Mouse (Mus musculus) testis, postnatal 10 days (tissue): ENCODE measurements around the gene Actrt2.

Experiments
- DNase-seq: peaks from one replicate; pipeline ENCODE4 v3.0.0; 2021; ENCODE audit warnings: low spot score

Gene Actrt2

DNA sequence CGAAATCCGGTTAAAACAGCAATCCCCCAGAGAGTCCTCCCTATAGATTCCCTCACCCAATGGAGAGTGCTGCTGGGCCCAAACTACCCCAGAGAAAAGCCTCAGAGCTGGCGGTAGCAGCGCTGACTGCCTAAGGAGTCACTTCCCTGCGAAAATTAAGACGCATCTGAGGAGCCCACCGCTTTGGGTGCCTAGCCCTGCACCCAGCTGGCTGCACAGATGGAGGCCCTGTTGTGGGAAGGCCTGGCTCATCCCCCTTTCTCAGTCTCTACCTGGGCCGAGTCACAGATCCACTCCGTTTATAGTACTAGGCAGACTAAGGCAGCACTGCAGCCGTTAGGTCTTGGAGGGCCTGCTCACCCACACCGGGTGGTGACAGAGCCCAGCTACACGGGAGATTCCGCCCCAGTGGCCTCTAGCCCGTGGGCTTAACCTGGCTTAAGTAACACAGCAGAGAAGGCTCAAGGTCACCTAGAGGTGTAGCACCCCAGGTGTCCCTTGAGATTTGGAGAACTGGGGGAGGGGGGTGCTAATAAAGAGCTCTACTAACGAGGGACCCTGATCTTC, 29.3 kb downstream of the Actrt2 start:
- DNase-seq, result no peak

DNA sequence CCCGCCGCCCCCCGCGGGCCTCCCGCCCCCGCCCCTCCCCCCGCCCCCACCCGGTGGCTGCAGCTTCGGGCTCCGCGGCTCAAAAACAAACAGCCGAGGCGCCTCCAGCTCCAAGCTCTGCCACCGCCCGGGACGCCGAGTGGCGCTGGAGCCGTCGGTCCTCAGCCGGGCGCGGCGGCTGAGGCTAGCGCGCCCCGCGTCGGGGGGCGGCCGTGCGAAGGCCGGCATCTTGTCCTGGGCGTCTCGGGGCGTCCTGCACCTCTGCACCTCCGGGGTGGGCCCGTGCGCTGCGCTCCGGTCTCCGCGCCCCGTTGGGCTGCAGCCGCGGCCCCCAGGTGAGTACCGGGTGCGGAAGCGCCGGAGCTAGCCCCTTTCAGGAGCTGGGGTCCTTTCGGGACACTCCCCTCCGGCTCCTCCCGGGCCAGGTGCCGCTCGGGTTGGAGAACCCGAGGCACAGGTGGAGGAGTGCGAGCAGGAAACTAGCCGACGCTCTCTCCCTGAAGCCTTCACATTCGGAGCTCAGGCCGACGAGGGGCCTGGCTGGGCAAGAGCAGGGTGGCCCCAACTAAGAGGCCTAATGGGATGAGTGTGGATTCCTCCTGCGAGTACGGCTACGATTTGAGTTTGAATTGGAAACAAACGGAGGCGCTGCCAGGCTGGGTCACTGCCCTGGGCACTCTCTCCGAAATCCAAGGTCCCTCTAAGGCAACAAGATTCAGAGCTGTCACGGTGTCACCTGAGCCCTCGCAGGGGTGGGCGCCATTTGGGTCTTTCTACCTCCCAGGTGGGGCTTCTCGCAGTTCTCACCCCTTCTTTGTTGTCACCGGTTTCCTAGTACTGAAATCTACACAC, 30.0 kb downstream of the Actrt2 start:
- DNase-seq, result no peak

DNA sequence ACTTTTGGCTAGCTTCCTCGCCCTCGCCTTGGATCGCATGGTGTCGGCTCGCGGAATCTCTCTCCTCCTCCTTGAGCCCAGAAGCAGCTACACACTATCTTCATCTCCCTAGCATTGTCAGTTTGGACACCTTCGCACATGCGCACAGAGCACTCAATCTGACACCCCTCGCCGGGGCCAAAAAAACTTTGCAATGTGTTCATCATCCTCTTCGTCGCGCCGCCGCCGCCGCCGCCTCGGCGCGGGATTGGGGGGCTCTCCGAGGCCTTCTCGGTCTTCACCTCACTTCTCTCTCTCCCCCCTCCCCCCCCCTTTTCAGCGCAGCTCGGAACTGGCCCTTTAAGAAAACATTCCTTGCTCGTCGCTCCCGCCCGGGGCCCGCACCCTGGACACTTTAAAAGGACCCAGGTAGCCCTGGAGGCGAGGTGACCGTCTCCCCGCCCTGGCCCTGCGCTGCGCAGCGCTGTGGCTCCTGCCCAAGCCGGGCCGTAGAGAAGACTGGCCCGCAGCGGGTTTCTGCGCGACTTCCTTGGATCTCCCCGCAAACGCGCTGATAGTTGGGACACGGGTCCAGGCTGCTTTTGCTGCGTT, 30.9 kb downstream of the Actrt2 start, which contains the start of gene Prdm16:
Gene Prdm16 (minus strand): TSS at position 153 of the 591 bp plus-strand sequence.
- DNase-seq, result peak; percentile 54

GRCm38 (mm10) chr4:154636053-154636433, 31.6 kb downstream of the Actrt2 start:
- no peak for DNase-seq

GRCm38 (mm10) chr4:154635241-154636052, 32.2 kb downstream of the Actrt2 start:
- DNase-seq, result peak; percentile 58

DNA sequence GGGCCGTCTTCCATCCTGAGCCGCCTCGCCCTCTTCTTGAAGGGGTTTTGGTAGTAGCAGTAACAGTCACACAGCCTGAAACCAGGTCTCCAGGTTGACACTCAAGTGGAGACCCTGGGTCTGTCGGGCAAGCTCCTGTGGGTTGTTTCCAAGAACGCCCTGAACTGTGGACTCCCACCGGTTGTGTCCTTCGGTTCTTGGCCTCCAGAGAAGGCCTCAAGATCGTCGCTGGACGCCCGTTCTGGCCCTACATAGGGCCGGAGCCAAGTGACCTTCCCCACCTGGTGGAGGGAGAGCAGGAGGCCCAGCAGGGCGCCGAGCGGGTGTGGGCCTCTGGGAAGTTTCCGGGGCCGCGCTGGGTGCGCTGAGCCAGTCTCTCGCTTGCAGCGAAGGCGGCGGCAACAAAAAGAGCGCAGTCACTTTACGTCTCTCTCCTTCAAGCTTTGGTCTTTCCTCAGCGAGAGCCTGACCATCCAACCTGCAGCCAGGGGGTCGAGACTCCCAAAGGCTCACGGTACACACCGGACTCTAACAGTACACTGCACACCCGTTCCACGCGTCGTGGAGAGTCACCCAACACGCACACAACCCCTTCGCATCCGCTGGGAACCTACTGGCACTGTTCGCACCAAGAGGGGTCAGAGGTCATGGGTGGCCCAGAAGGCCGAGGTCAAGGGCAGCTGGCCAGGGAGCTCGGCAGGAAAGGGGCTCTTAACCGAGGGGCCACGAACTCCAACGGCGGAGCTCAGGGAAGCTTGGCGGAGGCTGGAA, 33.0 kb downstream of the Actrt2 start:
- peak; percentile 48 for DNase-seq

DNA sequence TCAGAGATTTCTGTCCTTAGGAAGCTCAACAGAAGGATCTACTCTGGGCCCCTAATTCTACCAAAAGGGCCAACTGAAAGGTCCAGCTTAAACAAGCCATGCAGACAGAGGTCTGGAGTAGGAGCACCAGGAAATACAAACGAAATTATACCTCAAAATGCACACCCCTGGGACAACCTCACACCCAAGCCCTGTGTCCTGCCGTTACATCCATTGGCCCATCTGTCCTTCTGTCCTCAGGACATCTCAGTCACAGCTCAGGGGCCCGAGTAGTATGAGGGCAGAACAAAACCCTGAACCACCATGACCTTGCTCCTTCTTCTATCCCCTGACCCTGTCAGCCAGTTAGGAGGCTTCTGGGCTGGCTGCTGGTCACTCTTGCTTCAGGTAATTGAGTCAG, 33.7 kb downstream of the Actrt2 start:
- no peak for DNase-seq

GRCm38 (mm10) chr4:154632800-154633764, 34.6 kb downstream of the Actrt2 start:
- no peak for DNase-seq

GRCm38 (mm10) chr4:154630763-154631162, 36.9 kb downstream of the Actrt2 start:
- no peak for DNase-seq

- DNase-seq, result no peak
These were observed 40.1 kb downstream of the Actrt2 start for GRCm38 (mm10) chr4:154627419-154628142.

DNA sequence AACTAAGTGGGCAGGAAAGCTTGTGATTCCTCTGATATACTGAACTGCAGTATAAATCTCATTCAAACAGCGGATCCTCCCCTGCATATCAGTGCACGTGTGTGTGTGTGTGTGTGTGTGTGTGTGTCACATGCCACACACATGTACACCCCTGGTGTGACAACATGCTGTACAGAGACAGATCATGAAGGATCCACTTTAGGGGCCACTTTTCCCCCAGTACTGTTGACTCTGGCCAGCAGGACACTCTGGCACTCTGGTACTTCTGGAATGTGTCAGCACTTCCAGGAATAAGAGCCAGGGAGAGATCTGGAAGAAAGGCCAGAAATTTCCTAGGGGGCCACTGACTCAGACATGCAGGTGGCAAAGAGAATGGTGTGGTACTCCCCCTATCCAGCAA, 41.4 kb downstream of the Actrt2 start:
- no peak for DNase-seq

- no peak for DNase-seq
These were observed 42.0 kb downstream of the Actrt2 start for GRCm38 (mm10) chr4:154625710-154626109.

DNA sequence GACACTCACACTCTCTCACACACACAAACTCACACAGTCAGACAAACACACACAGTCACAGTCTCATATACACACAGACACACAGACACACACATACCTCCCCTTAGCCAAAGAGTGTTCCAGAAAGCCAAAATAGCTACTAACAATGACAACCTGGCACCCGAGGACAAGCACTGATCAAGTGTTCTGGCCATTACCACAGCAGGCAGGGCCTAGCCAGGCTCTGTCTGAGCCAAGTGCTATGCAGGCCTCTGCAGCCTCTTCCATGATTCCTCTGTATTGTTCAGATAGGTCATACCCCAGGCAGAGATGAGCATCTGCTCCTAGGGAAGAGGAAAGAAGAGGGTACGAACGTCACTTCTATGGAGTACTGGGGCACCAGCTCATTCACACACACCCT, 44.4 kb downstream of the Actrt2 start:
- no peak for DNase-seq

- no peak for DNase-seq
These were observed 45.1 kb downstream of the Actrt2 start for GRCm38 (mm10) chr4:154622521-154622920.
